ENCODE assay signal across 13 mouse cellular contexts in the genomic region with DNA sequence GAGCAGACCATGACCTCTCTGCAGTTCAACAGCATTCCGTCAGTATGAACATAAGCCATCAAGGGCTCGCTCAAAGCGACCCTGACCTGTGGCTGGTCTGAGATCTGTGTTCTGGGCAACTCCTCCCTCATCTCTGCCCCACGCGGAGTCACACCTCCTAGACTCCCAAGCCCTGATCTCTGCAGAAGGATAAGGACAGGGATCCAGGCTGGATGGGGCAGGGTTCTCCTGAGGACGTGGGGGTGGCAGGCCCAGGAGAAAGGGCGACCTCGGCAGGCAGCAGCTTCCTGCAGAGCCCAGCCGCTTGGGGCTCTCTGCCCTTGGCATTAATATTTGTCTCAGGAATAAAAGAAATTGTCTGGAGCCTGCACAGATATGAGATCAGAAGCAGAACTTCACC. TPM values are rescaled to one million over a fixed set of nuclear protein-coding genes. Genes with fewer than 3 reads are reported as not detected.
DNase-seq lines count a peak whose midpoint lies in the region; ATAC-seq and TF ChIP-seq lines count a peak whose summit lies in the region.
"Had no signal": no experiment of that assay in that cellular context is flagged by ENCODE, and none has a peak within 500 bp of the region (broad histone marks: within the 10 kb centered on the region; RNA-seq: fewer than 3 reads in every experiment).

No protein-coding gene starts in this region.

- no peaks in the 10 kb centered on the region for H3K27me3 ChIP-seq in heart, embryonic 15.5 days
- 0 out of 2 replicates have a peak, but pooled peaks cover 4% of the 10 kb centered on the region for H3K27me3 ChIP-seq in neural tube, embryonic 12.5 days (replicated peaks)
- peaks cover 3% of the 10 kb centered on the region; the same call in 1 of the 2 replicates for H3K27me3 ChIP-seq in embryonic facial prominence, embryonic 15.5 days
- H3K27me3 ChIP-seq in stomach, postnatal 0 days (ENCODE audit: control insufficient read depth, insufficient read depth, low read length) = no peaks in the 10 kb centered on the region

- H3K27ac ChIP-seq in heart, embryonic 15.5 days = no peak overlapping the region
- H3K27ac ChIP-seq in neural tube, embryonic 12.5 days = no peak overlapping the region
- peak overlapping the region; percentile 63; the same call in 1 of the 2 replicates for H3K27ac ChIP-seq in embryonic facial prominence, embryonic 15.5 days (replicated peaks)
- no peak overlapping the region for H3K27ac ChIP-seq in stomach, postnatal 0 days (replicated peaks)
- H3K27ac ChIP-seq: forebrain, embryonic 13.5 days had no signal

- peak overlapping the region; percentile 17; the same call in 1 of the 2 replicates for H3K4me3 ChIP-seq in heart, embryonic 15.5 days
- no peak overlapping the region for H3K4me3 ChIP-seq in neural tube, embryonic 12.5 days
- no peak overlapping the region for H3K4me3 ChIP-seq in embryonic facial prominence, embryonic 15.5 days (replicated peaks)
- H3K4me3 ChIP-seq in stomach, postnatal 0 days (ENCODE audit: low read depth, low read length) = no peak overlapping the region
- H3K4me3 ChIP-seq: forebrain, embryonic 13.5 days had no signal

- DNase-seq in heart, postnatal 36 days = no peak
- DNase-seq in neural tube, embryonic 10.5 days (ENCODE audit: extremely low spot score, low spot score) = no peak
- no peak for DNase-seq in stomach, postnatal 0 days (ENCODE audit: low spot score)
- DNase-seq in layer of hippocampus, postnatal 10 days (ENCODE audit: low spot score in 2 of 2) = no peak
- DNase-seq: gastrocnemius, postnatal 25 days; kidney, adult 11 months; layer of hippocampus, postnatal 36 days; liver; thymus, postnatal 25 days had no signal

- no peak for TF ChIP-seq CTCF in stomach, postnatal 0 days (IDR thresholded peaks at IDR 0.05; ENCODE audit: low read depth)

- intact Hi-C loops in heart, postnatal 36 days (cut with DNase I) = no loop called here

- 51% methylated on average over 9 of the region's 9 CpGs for WGBS in heart, embryonic 15.5 days
- 67% methylated on average over 9 of the region's 9 CpGs for WGBS in neural tube, embryonic 12.5 days
- WGBS in embryonic facial prominence, embryonic 15.5 days = 56% methylated on average over 9 of the region's 9 CpGs
- 37% methylated on average over 9 of the region's 9 CpGs for WGBS in stomach, postnatal 0 days

- peaks cover 54% of the 10 kb centered on the region for H3K4me1 ChIP-seq in heart, embryonic 15.5 days (replicated peaks)
- H3K4me1 ChIP-seq in neural tube, embryonic 12.5 days = peaks cover 42% of the 10 kb centered on the region
- peaks cover 70% of the 10 kb centered on the region for H3K4me1 ChIP-seq in embryonic facial prominence, embryonic 15.5 days
- peaks cover 3% of the 10 kb centered on the region; the same call in 1 of the 2 replicates for H3K4me1 ChIP-seq in stomach, postnatal 0 days (replicated peaks; ENCODE audit: control insufficient read depth, insufficient read depth)

- peak overlapping the region; percentile 83 for H3K4me2 ChIP-seq in heart, embryonic 15.5 days
- peak overlapping the region; percentile 38; the same call in 1 of the 2 replicates for H3K4me2 ChIP-seq in neural tube, embryonic 12.5 days (replicated peaks)
- no peak overlapping the region for H3K4me2 ChIP-seq in embryonic facial prominence, embryonic 15.5 days (replicated peaks)
- no peak overlapping the region; the same call in 1 of the 2 replicates for H3K4me2 ChIP-seq in stomach, postnatal 0 days (replicated peaks; ENCODE audit: low read depth)
- H3K4me2 ChIP-seq: forebrain, embryonic 13.5 days had no signal

- ATAC-seq in heart, embryonic 15.5 days (replicated peaks; ENCODE audit: insufficient number of reproducible peaks, insufficient read depth, low FRiP score, low read depth) = no peak
- no peak for ATAC-seq in neural tube, embryonic 12.5 days (ENCODE audit: low FRiP score, low read depth)
- ATAC-seq in embryonic facial prominence, embryonic 15.5 days (ENCODE audit: insufficient number of reproducible peaks, low FRiP score, low TSS enrichment, low read depth) = no peak
- ATAC-seq in stomach, postnatal 0 days (ENCODE audit: low FRiP score, low TSS enrichment) = no peak

- H3K9ac ChIP-seq in heart, embryonic 15.5 days = 0 out of 2 replicates have a peak overlapping the region, but pooled peaks have one; percentile 10
- H3K9ac ChIP-seq in neural tube, embryonic 12.5 days = 0 out of 2 replicates have a peak overlapping the region, but pooled peaks have one; percentile 21
- H3K9ac ChIP-seq in embryonic facial prominence, embryonic 15.5 days = no peak overlapping the region
- peak overlapping the region; percentile 31; the same call in 1 of the 2 replicates for H3K9ac ChIP-seq in stomach, postnatal 0 days (ENCODE audit: low read length)

- TF ChIP-seq EP300 in stomach, postnatal 0 days (optimal IDR thresholded peaks at IDR 0.05) = no peak

- H3K9me3 ChIP-seq in heart, embryonic 15.5 days (replicated peaks) = no peaks in the 10 kb centered on the region
- H3K9me3 ChIP-seq in neural tube, embryonic 12.5 days = no peaks in the 10 kb centered on the region
- H3K9me3 ChIP-seq in embryonic facial prominence, embryonic 15.5 days (replicated peaks) = no peaks in the 10 kb centered on the region
- H3K9me3 ChIP-seq in stomach, postnatal 0 days (ENCODE audit: control insufficient read depth, low read length) = no peaks in the 10 kb centered on the region
- H3K9me3 ChIP-seq: forebrain, embryonic 13.5 days had no signal

- H3K36me3 ChIP-seq in heart, embryonic 15.5 days = no peaks in the 10 kb centered on the region
- no peaks in the 10 kb centered on the region for H3K36me3 ChIP-seq in neural tube, embryonic 12.5 days
- H3K36me3 ChIP-seq in embryonic facial prominence, embryonic 15.5 days = no peaks in the 10 kb centered on the region
- no peaks in the 10 kb centered on the region for H3K36me3 ChIP-seq in stomach, postnatal 0 days (ENCODE audit: control insufficient read depth, insufficient read depth, low read length)

RNA-seq across cellular contexts. Expression of a gene that starts 9.2 kb away (rescaled TPM):
- 38.6 and 53.4 TPM in 2 replicates for polyA plus RNA-seq in heart, embryonic 15.5 days (2015; fragmentation: Nextera tagmentation; extraction: Ambion mirVana)
- total RNA-seq in heart, postnatal 36 days (2021) = 10 to 100 TPM; 69.9 to 74.6 TPM
- polyA plus RNA-seq in neural tube, embryonic 12.5 days (2016; fragmentation: Nextera tagmentation; extraction: Ambion mirVana) = 20.0 and 28.0 TPM in 2 replicates
- 29.4 and 33.5 TPM in 2 replicates for polyA plus RNA-seq in embryonic facial prominence, embryonic 15.5 days (2015; fragmentation: Nextera tagmentation; extraction: Ambion mirVana)
- 9.7 and 10.4 TPM in 2 replicates for polyA plus RNA-seq in stomach, postnatal 0 days (2015; fragmentation: Nextera tagmentation; extraction: Ambion mirVana)
- 10 to 100 TPM; 73.2 to 73.5 TPM for total RNA-seq in layer of hippocampus, postnatal 10 days (2021)

RNA-seq across cellular contexts. Expression of a gene that starts 40.9 kb away (rescaled TPM):
- polyA plus RNA-seq in heart, embryonic 15.5 days (2015; fragmentation: Nextera tagmentation; extraction: Ambion mirVana) = not detected in 2 replicates
- total RNA-seq in heart, postnatal 36 days (2021) = not detected
- not detected in 2 replicates for polyA plus RNA-seq in neural tube, embryonic 12.5 days (2016; fragmentation: Nextera tagmentation; extraction: Ambion mirVana)
- polyA plus RNA-seq in embryonic facial prominence, embryonic 15.5 days (2015; fragmentation: Nextera tagmentation; extraction: Ambion mirVana) = not detected in 2 replicates
- not detected in 2 replicates for polyA plus RNA-seq in stomach, postnatal 0 days (2015; fragmentation: Nextera tagmentation; extraction: Ambion mirVana)
- total RNA-seq in layer of hippocampus, postnatal 10 days (2021) = not detected
- total RNA-seq: gastrocnemius, postnatal 25 days; layer of hippocampus, postnatal 36 days had no signal
- polyA plus RNA-seq: forebrain, embryonic 13.5 days had no signal

RNA-seq across cellular contexts. Expression of a gene that starts 54.1 kb away (rescaled TPM):
- polyA plus RNA-seq in heart, embryonic 15.5 days (2015; fragmentation: Nextera tagmentation; extraction: Ambion mirVana) = not detected in 2 replicates
- total RNA-seq in heart, postnatal 36 days (2021) = not detected
- 0.69 and 1.1 TPM in 2 replicates for polyA plus RNA-seq in neural tube, embryonic 12.5 days (2016; fragmentation: Nextera tagmentation; extraction: Ambion mirVana)
- 0.12 and 0.53 TPM in 2 replicates for polyA plus RNA-seq in embryonic facial prominence, embryonic 15.5 days (2015; fragmentation: Nextera tagmentation; extraction: Ambion mirVana)
- 0.10 TPM in 2 replicates for polyA plus RNA-seq in stomach, postnatal 0 days (2015; fragmentation: Nextera tagmentation; extraction: Ambion mirVana)
- under 1 TPM; 0.27 TPM for total RNA-seq in layer of hippocampus, postnatal 10 days (2021)

Comparison
In these comparisons a context has a peak if more than half of its experiments do, and no peak if none do; other contexts are left out.
1. H3K4me2 ChIP-seq: peak in heart, embryonic 15.5 days (single experiment) and neural tube, embryonic 12.5 days (single experiment); none in embryonic facial prominence, embryonic 15.5 days (single experiment) and stomach, postnatal 0 days (single experiment).